Mouse (Mus musculus): ENCODE results near the gene L3mbtl3.

GRCm38 (mm10) chr10:26372940-26373931 lies 2.5 kb downstream of the L3mbtl3 start:
- TF ChIP-seq CTCF (IDR thresholded peaks at IDR 0.05; ENCODE audit: insufficient read depth, low read length) (peak; percentile 44; the same call in 1 of the 2 replicates), POLR2A (IDR thresholded peaks at IDR 0.05; ENCODE audit: borderline replicate concordance, extremely low read depth, low read depth, low read length) (no peak)
